In the genomic region with DNA sequence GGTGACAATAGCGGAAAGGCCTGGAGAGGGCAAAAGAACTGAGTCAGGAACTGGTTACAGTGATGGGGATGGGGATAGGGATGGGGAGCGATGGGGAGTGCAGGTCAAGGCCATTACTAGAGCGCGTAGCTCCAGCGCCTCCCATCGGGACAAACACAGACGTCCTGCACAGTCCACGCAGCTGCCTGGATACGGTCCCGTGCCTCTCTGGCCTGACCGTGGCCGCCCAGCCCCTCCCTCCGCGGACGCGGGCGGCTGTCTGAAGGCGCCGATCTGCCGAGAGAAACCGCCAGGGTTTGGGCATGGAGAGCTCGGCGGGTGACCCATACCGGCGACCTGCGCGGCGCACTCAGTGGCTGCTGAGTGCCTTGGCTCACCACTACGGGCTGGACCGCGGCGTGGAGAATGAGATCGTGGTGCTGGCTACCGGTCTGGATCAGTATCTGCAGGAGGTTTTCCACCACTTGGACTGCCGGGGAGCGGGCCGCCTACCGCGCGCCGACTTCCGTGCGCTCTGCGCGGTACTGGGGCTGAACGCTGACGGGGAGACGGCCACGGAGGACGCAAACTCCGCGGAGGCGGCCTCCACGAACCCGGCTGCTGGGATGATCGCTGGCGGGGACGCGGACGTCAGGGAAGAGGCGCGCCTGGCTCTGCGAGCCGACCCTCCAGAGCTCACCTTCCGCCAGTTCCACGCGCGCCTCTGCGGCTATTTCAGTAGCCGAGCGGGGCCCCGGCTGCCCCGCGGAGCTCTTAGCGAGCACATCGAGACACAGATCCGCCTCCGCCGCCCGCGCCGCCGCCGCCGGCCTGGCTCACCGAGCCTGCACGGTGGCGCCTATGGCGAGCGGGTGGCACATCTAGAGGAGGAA, we compare ENCODE assay signal across 8 mouse cellular contexts. TPM values are rescaled to one million over a fixed set of nuclear protein-coding genes. Genes with fewer than 3 reads are reported as not detected.
DNase-seq lines count a peak whose midpoint lies in the region; ATAC-seq and TF ChIP-seq lines count a peak whose summit lies in the region.

A gene (plus strand): TSS at position 279 of the 872 bp plus-strand sequence.

- no peaks in the 10 kb centered on the region for H3K36me3 ChIP-seq in embryonic facial prominence, embryonic 11.5 days (replicated peaks; ENCODE audit: control insufficient read depth, insufficient read depth, low read depth, low read length)
- H3K36me3 ChIP-seq in heart, adult 2 months (ENCODE audit: control insufficient read depth, insufficient read depth, low read length) = no peaks in the 10 kb centered on the region
- no peaks in the 10 kb centered on the region for H3K36me3 ChIP-seq in limb, embryonic 10.5 days
- no peaks in the 10 kb centered on the region for H3K36me3 ChIP-seq in midbrain, embryonic 12.5 days
- no peaks in the 10 kb centered on the region for H3K36me3 ChIP-seq in stomach, postnatal 0 days (ENCODE audit: control insufficient read depth, insufficient read depth, low read length)

- TF ChIP-seq CTCF in heart, adult 2 months (IDR thresholded peaks at IDR 0.05) = peak; percentile 39
- peak; percentile 63 for TF ChIP-seq CTCF in stomach, postnatal 0 days (IDR thresholded peaks at IDR 0.05; ENCODE audit: low read depth)

- no peak for DNase-seq in cerebellum, adult 9-11 months
- peak; percentile 58 for DNase-seq in embryonic facial prominence, embryonic 11.5 days (ENCODE audit: low spot score)
- DNase-seq in heart, adult 2 months = peak; percentile 75 to 82
- DNase-seq in kidney, adult 11 months = peak; percentile 37
- peak; percentile 68 for DNase-seq in limb, embryonic 10.5 days (ENCODE audit: low spot score)
- DNase-seq in stomach, postnatal 0 days (ENCODE audit: low spot score) = peak; percentile 33

- no peaks in the 10 kb centered on the region for H3K79me2 ChIP-seq in heart, adult 2 months (replicated peaks; ENCODE audit: control insufficient read depth, insufficient read depth, low read length)

- ATAC-seq in cerebellum, adult (ENCODE audit: insufficient number of reproducible peaks, low FRiP score, low TSS enrichment) = 0 out of 2 replicates have a peak, but pooled peaks have one; percentile 40
- peak; percentile 72; the same call in 1 of the 2 replicates for ATAC-seq in embryonic facial prominence, embryonic 11.5 days (replicated peaks; ENCODE audit: insufficient number of reproducible peaks, low FRiP score, low TSS enrichment, low read depth)
- ATAC-seq in midbrain, embryonic 12.5 days (ENCODE audit: low FRiP score, low read depth) = peak; percentile 85
- peak; percentile 68 for ATAC-seq in stomach, postnatal 0 days (ENCODE audit: low FRiP score, low TSS enrichment)

- H3K4me2 ChIP-seq in embryonic facial prominence, embryonic 11.5 days (ENCODE audit: low read depth, low read length) = peak within 1 kb of the TSS; percentile 96
- peak within 1 kb of the TSS; percentile 81 for H3K4me2 ChIP-seq in midbrain, embryonic 12.5 days (replicated peaks)
- H3K4me2 ChIP-seq in stomach, postnatal 0 days (replicated peaks; ENCODE audit: low read depth) = peak within 1 kb of the TSS; percentile 87

- peak within 1 kb of the TSS; percentile 58 for H3K4me3 ChIP-seq in embryonic facial prominence, embryonic 11.5 days (ENCODE audit: low read depth, low read length)
- H3K4me3 ChIP-seq in heart, adult 2 months = peak within 1 kb of the TSS; percentile 56
- peak within 1 kb of the TSS; percentile 63 for H3K4me3 ChIP-seq in limb, embryonic 10.5 days
- H3K4me3 ChIP-seq in midbrain, embryonic 12.5 days = peak within 1 kb of the TSS; percentile 61
- peak within 1 kb of the TSS; percentile 54 for H3K4me3 ChIP-seq in stomach, postnatal 0 days (ENCODE audit: low read depth, low read length)

- no peaks in the 10 kb centered on the region for H3K9me3 ChIP-seq in embryonic facial prominence, embryonic 11.5 days (replicated peaks; ENCODE audit: control insufficient read depth, low read length)
- H3K9me3 ChIP-seq in limb, embryonic 10.5 days (replicated peaks) = no peaks in the 10 kb centered on the region
- no peaks in the 10 kb centered on the region for H3K9me3 ChIP-seq in midbrain, embryonic 12.5 days
- no peaks in the 10 kb centered on the region for H3K9me3 ChIP-seq in stomach, postnatal 0 days (ENCODE audit: control insufficient read depth, low read length)

- peaks cover 3% of the 10 kb centered on the region for H3K4me1 ChIP-seq in embryonic facial prominence, embryonic 11.5 days (ENCODE audit: control insufficient read depth, insufficient read depth, low read length)
- peaks cover 4% of the 10 kb centered on the region for H3K4me1 ChIP-seq in heart, adult 2 months (ENCODE audit: control insufficient read depth, insufficient read depth, low read length)
- peaks cover 28% of the 10 kb centered on the region for H3K4me1 ChIP-seq in limb, embryonic 10.5 days
- peaks cover 32% of the 10 kb centered on the region for H3K4me1 ChIP-seq in midbrain, embryonic 12.5 days
- no peaks in the 10 kb centered on the region for H3K4me1 ChIP-seq in stomach, postnatal 0 days (replicated peaks; ENCODE audit: control insufficient read depth, insufficient read depth)

- peak within 1 kb of the TSS; percentile 57 for H3K9ac ChIP-seq in embryonic facial prominence, embryonic 11.5 days (replicated peaks; ENCODE audit: low read length)
- peak within 1 kb of the TSS; percentile 57 for H3K9ac ChIP-seq in heart, adult 2 months (ENCODE audit: low read depth, low read length)
- H3K9ac ChIP-seq in midbrain, embryonic 12.5 days (replicated peaks) = peak within 1 kb of the TSS; percentile 60
- peak within 1 kb of the TSS; percentile 57 for H3K9ac ChIP-seq in stomach, postnatal 0 days (ENCODE audit: low read length)

- H3K27me3 ChIP-seq in embryonic facial prominence, embryonic 11.5 days (ENCODE audit: control insufficient read depth, insufficient read depth, low read length) = peaks cover 47% of the 10 kb centered on the region
- peaks cover 5% of the 10 kb centered on the region for H3K27me3 ChIP-seq in heart, adult 2 months (ENCODE audit: control insufficient read depth, insufficient read depth, low read length)
- H3K27me3 ChIP-seq in limb, embryonic 10.5 days (ENCODE audit: low read depth, poor library complexity, severe bottlenecking) = peaks cover 86% of the 10 kb centered on the region
- H3K27me3 ChIP-seq in midbrain, embryonic 12.5 days = peaks cover 71% of the 10 kb centered on the region
- H3K27me3 ChIP-seq in stomach, postnatal 0 days (ENCODE audit: control insufficient read depth, insufficient read depth, low read length) = peaks cover 14% of the 10 kb centered on the region; the same call in 1 of the 2 replicates

- TF ChIP-seq POLR2A in heart, adult 2 months (IDR thresholded peaks at IDR 0.05; ENCODE audit: insufficient read depth, low read depth, low read length) = no peak

- intact Hi-C loops in heart, adult 2 months (cut with DNase I) = no loop called here

- WGBS in embryonic facial prominence, embryonic 11.5 days = under 1% methylated on average over 79 of the region's 90 CpGs
- under 1% methylated on average over 88 of the region's 90 CpGs for WGBS in heart, adult 2 months
- under 1% methylated on average over 90 of the region's 90 CpGs for WGBS in limb, embryonic 10.5 days
- under 1% methylated on average over 90 of the region's 90 CpGs for WGBS in midbrain, embryonic 12.5 days
- WGBS in stomach, postnatal 0 days = under 1% methylated on average over 89 of the region's 90 CpGs

- no peak for TF ChIP-seq EP300 in heart, adult 2 months (IDR thresholded peaks at IDR 0.05; ENCODE audit: insufficient read depth, low read depth, low read length)
- no peak for TF ChIP-seq EP300 in stomach, postnatal 0 days (optimal IDR thresholded peaks at IDR 0.05)

- H3K27ac ChIP-seq in embryonic facial prominence, embryonic 11.5 days (replicated peaks; ENCODE audit: low read depth, low read length) = no peak within 1 kb of the TSS
- peak within 1 kb of the TSS; percentile 45 for H3K27ac ChIP-seq in heart, adult 2 months
- peak within 1 kb of the TSS; percentile 53; the same call in 1 of the 2 replicates for H3K27ac ChIP-seq in limb, embryonic 10.5 days
- H3K27ac ChIP-seq in midbrain, embryonic 12.5 days (replicated peaks) = peak within 1 kb of the TSS; percentile 69
- peak within 1 kb of the TSS; percentile 69; the same call in 1 of the 2 replicates for H3K27ac ChIP-seq in stomach, postnatal 0 days (replicated peaks)

RNA-seq across cellular contexts. Expression of the gene that starts here (rescaled TPM):
- polyA plus RNA-seq in embryonic facial prominence, embryonic 11.5 days (2014; fragmentation: Nextera tagmentation; extraction: Ambion mirVana) = 0.49 and 0.86 TPM in 2 replicates
- total RNA-seq in heart, adult 2 months (2021) = 1 to 10 TPM in 1 of 2 experiments, under 1 TPM in 1; 0.86 to 1.2 TPM
- polyA plus RNA-seq in heart, adult 2 months (2012; rRNA removed) = 1.3 and 2.5 TPM in 2 replicates
- polyA plus RNA-seq in limb, embryonic 10.5 days (2016; fragmentation: Nextera tagmentation; extraction: Ambion mirVana) = 0.08 and 0.18 TPM in 2 replicates
- 4.4 and 4.7 TPM in 2 replicates for polyA plus RNA-seq in midbrain, embryonic 12.5 days (2016; fragmentation: Nextera tagmentation; extraction: Ambion mirVana)
- 1.1 and 1.4 TPM in 2 replicates for polyA plus RNA-seq in stomach, postnatal 0 days (2015; fragmentation: Nextera tagmentation; extraction: Ambion mirVana)

Comparison
In these comparisons a context has a peak if more than half of its experiments do, and no peak if none do; other contexts are left out.
1. Peak in DNase-seq, ATAC-seq, H3K4me3 ChIP-seq, H3K9ac ChIP-seq and H3K4me2 ChIP-seq in embryonic facial prominence, embryonic 11.5 days; RNA of the gene not detected or under 1 TPM.
2. Peak in DNase-seq, H3K4me3 ChIP-seq and H3K27ac ChIP-seq in limb, embryonic 10.5 days; RNA of the gene not detected or under 1 TPM.